Mouse (Mus musculus): ENCODE results near the gene Mmadhc. TPM values are rescaled to one million over a fixed set of nuclear protein-coding genes. Genes with fewer than 3 reads are reported as not detected.
A peak's percentile ranks its signal among the peaks of the same experiment; 100 is the strongest.

Mmadhc gene
- polyA plus RNA-seq, 1 experiment from 2014 or later: 177 TPM

GRCm38 (mm10) chr2:50304824-50305577 lies 8.4 kb upstream of the Mmadhc start:
- no peak overlapping the region for H3K9ac ChIP-seq (ENCODE audit: low read length)
- H3K4me3 ChIP-seq (ENCODE audit: low read depth, low read length): no peak overlapping the region
- 89% methylated on average over 1 of the region's 1 CpGs for WGBS
- no peaks in the 10 kb centered on the region for H3K27me3 ChIP-seq (ENCODE audit: control insufficient read depth, insufficient read depth, low read length)
- no peaks in the 10 kb centered on the region for H3K9me3 ChIP-seq (ENCODE audit: control insufficient read depth, low read length)
- H3K27ac ChIP-seq (ENCODE audit: low read depth, low read length): no peak overlapping the region
- no peaks in the 10 kb centered on the region for H3K36me3 ChIP-seq (ENCODE audit: control insufficient read depth, insufficient read depth, low read length)
- H3K4me1 ChIP-seq (ENCODE audit: control insufficient read depth, insufficient read depth, low read length): 0 out of 2 replicates have a peak, but pooled peaks cover 2% of the 10 kb centered on the region
- DNase-seq (ENCODE audit: low spot score, missing footprints) (peak; percentile 81), ATAC-seq (ENCODE audit: low FRiP score) (no peak)
- H3K4me2 ChIP-seq: no peak overlapping the region

GRCm38 (mm10) chr2:50296987-50297350 lies 368 bp upstream of the Mmadhc start:
- Histone ChIP-seq H3K4me2 (peak overlapping the region; percentile 57), H3K27ac (ENCODE audit: low read depth, low read length) (no peak overlapping the region), H3K4me3 (ENCODE audit: low read depth, low read length) (peak overlapping the region; percentile 86), H3K4me1 (ENCODE audit: control insufficient read depth, insufficient read depth, low read length) (peaks cover 15% of the 10 kb centered on the region), H3K9me3 (ENCODE audit: control insufficient read depth, low read length) (no peaks in the 10 kb centered on the region), H3K36me3 (ENCODE audit: control insufficient read depth, insufficient read depth, low read length) (no peaks in the 10 kb centered on the region), H3K27me3 (ENCODE audit: control insufficient read depth, insufficient read depth, low read length) (no peaks in the 10 kb centered on the region), H3K9ac (ENCODE audit: low read length) (peak overlapping the region; percentile 27; the same call in 1 of the 2 replicates)
- ATAC-seq (ENCODE audit: low FRiP score): peak; percentile 41
- 1% methylated on average over 9 of the region's 9 CpGs for WGBS
- DNase-seq (ENCODE audit: low spot score, missing footprints): peak; percentile 85

GRCm38 (mm10) chr2:50295562-50295961 lies 1.0 kb downstream of the Mmadhc start:
- peak overlapping the region; percentile 86 for H3K4me3 ChIP-seq (ENCODE audit: low read depth, low read length)
- H3K9ac ChIP-seq (ENCODE audit: low read length): peak overlapping the region; percentile 97
- ATAC-seq (ENCODE audit: low FRiP score) (no peak), DNase-seq (ENCODE audit: low spot score, missing footprints) (peak; percentile 85)
- WGBS: 44% methylated on average over 5 of the region's 5 CpGs
- no peaks in the 10 kb centered on the region for H3K9me3 ChIP-seq (ENCODE audit: control insufficient read depth, low read length)
- H3K27me3 ChIP-seq (ENCODE audit: control insufficient read depth, insufficient read depth, low read length): no peaks in the 10 kb centered on the region
- H3K27ac ChIP-seq (ENCODE audit: low read depth, low read length): no peak overlapping the region
- H3K4me2 ChIP-seq: peak overlapping the region; percentile 57
- peaks cover 15% of the 10 kb centered on the region for H3K4me1 ChIP-seq (ENCODE audit: control insufficient read depth, insufficient read depth, low read length)
- no peaks in the 10 kb centered on the region for H3K36me3 ChIP-seq (ENCODE audit: control insufficient read depth, insufficient read depth, low read length)

- H3K4me2 ChIP-seq: no peak overlapping the region
Observed at GRCm38 (mm10) chr2:50294084-50294483, 2.5 kb downstream of the Mmadhc start.

GRCm38 (mm10) chr2:50293572-50293971 lies 3.0 kb downstream of the Mmadhc start:
- Histone ChIP-seq H3K4me3 (ENCODE audit: low read depth, low read length) (no peak overlapping the region), H3K9ac (ENCODE audit: low read length) (no peak overlapping the region), H3K27ac (ENCODE audit: low read depth, low read length) (no peak overlapping the region), H3K4me1 (ENCODE audit: control insufficient read depth, insufficient read depth, low read length) (peaks cover 15% of the 10 kb centered on the region), H3K9me3 (ENCODE audit: control insufficient read depth, low read length) (no peaks in the 10 kb centered on the region), H3K4me2 (no peak overlapping the region), H3K36me3 (ENCODE audit: control insufficient read depth, insufficient read depth, low read length) (0 out of 2 replicates have a peak, but pooled peaks cover 2% of the 10 kb centered on the region), H3K27me3 (ENCODE audit: control insufficient read depth, insufficient read depth, low read length) (no peaks in the 10 kb centered on the region)
- no peak for ATAC-seq (ENCODE audit: low FRiP score)
- no peak for DNase-seq (ENCODE audit: low spot score, missing footprints)
- 91% methylated on average over 3 of the region's 3 CpGs for WGBS

More at GRCm38 (mm10) chr2:50294084-50294483, 2.5 kb downstream of the Mmadhc start:
- no peak overlapping the region for H3K27ac ChIP-seq (ENCODE audit: low read depth, low read length)
- H3K27me3 ChIP-seq (ENCODE audit: control insufficient read depth, insufficient read depth, low read length): no peaks in the 10 kb centered on the region
- no peak overlapping the region for H3K9ac ChIP-seq (ENCODE audit: low read length)
- 90% methylated on average over 2 of the region's 2 CpGs for WGBS
- DNase-seq (ENCODE audit: low spot score, missing footprints) (no peak), ATAC-seq (ENCODE audit: low FRiP score) (no peak)
- no peaks in the 10 kb centered on the region for H3K36me3 ChIP-seq (ENCODE audit: control insufficient read depth, insufficient read depth, low read length)
- H3K4me3 ChIP-seq (ENCODE audit: low read depth, low read length): no peak overlapping the region
- peaks cover 15% of the 10 kb centered on the region for H3K4me1 ChIP-seq (ENCODE audit: control insufficient read depth, insufficient read depth, low read length)
- H3K9me3 ChIP-seq (ENCODE audit: control insufficient read depth, low read length): no peaks in the 10 kb centered on the region

GRCm38 (mm10) chr2:50291901-50292300 lies 4.7 kb downstream of the Mmadhc start:
- Histone ChIP-seq H3K4me2 (no peak overlapping the region), H3K27me3 (ENCODE audit: control insufficient read depth, insufficient read depth, low read length) (no peaks in the 10 kb centered on the region), H3K4me3 (ENCODE audit: low read depth, low read length) (no peak overlapping the region), H3K27ac (ENCODE audit: low read depth, low read length) (no peak overlapping the region), H3K36me3 (ENCODE audit: control insufficient read depth, insufficient read depth, low read length) (0 out of 2 replicates have a peak, but pooled peaks cover 2% of the 10 kb centered on the region), H3K9me3 (ENCODE audit: control insufficient read depth, low read length) (no peaks in the 10 kb centered on the region), H3K4me1 (ENCODE audit: control insufficient read depth, insufficient read depth, low read length) (peaks cover 15% of the 10 kb centered on the region), H3K9ac (ENCODE audit: low read length) (no peak overlapping the region)
- no peak for DNase-seq (ENCODE audit: low spot score, missing footprints)
- ATAC-seq (ENCODE audit: low FRiP score): no peak
- 81% methylated on average over 2 of the region's 2 CpGs for WGBS

- Histone ChIP-seq H3K4me2 (no peak overlapping the region), H3K9ac (ENCODE audit: low read length) (no peak overlapping the region), H3K4me3 (ENCODE audit: low read depth, low read length) (no peak overlapping the region), H3K9me3 (ENCODE audit: control insufficient read depth, low read length) (no peaks in the 10 kb centered on the region), H3K4me1 (ENCODE audit: control insufficient read depth, insufficient read depth, low read length) (peaks cover 15% of the 10 kb centered on the region), H3K27ac (ENCODE audit: low read depth, low read length) (no peak overlapping the region), H3K27me3 (ENCODE audit: control insufficient read depth, insufficient read depth, low read length) (no peaks in the 10 kb centered on the region), H3K36me3 (ENCODE audit: control insufficient read depth, insufficient read depth, low read length) (0 out of 2 replicates have a peak, but pooled peaks cover 2% of the 10 kb centered on the region)
- no peak for DNase-seq (ENCODE audit: low spot score, missing footprints)
- 97% methylated on average over 2 of the region's 2 CpGs for WGBS
- no peak for ATAC-seq (ENCODE audit: low FRiP score)
Observed at GRCm38 (mm10) chr2:50290754-50291153, 5.8 kb downstream of the Mmadhc start.

- Histone ChIP-seq H3K4me2 (no peak overlapping the region), H3K4me3 (ENCODE audit: low read depth, low read length) (no peak overlapping the region), H3K36me3 (ENCODE audit: control insufficient read depth, insufficient read depth, low read length) (peaks cover 7% of the 10 kb centered on the region; the same call in 1 of the 2 replicates), H3K9ac (ENCODE audit: low read length) (no peak overlapping the region), H3K27me3 (ENCODE audit: control insufficient read depth, insufficient read depth, low read length) (no peaks in the 10 kb centered on the region), H3K9me3 (ENCODE audit: control insufficient read depth, low read length) (no peaks in the 10 kb centered on the region), H3K4me1 (ENCODE audit: control insufficient read depth, insufficient read depth, low read length) (no peaks in the 10 kb centered on the region), H3K27ac (ENCODE audit: low read depth, low read length) (no peak overlapping the region)
- peak; percentile 86 for DNase-seq (ENCODE audit: low spot score, missing footprints)
- WGBS: 89% methylated on average over 3 of the region's 3 CpGs
- no peak for ATAC-seq (ENCODE audit: low FRiP score)
Observed at GRCm38 (mm10) chr2:50284781-50285180, 11.8 kb downstream of the Mmadhc start.

GRCm38 (mm10) chr2:50284040-50284439 lies 12.6 kb downstream of the Mmadhc start:
- Histone ChIP-seq H3K9ac (ENCODE audit: low read length) (no peak overlapping the region), H3K36me3 (ENCODE audit: control insufficient read depth, insufficient read depth, low read length) (peaks cover 7% of the 10 kb centered on the region; the same call in 1 of the 2 replicates), H3K4me3 (ENCODE audit: low read depth, low read length) (no peak overlapping the region), H3K9me3 (ENCODE audit: control insufficient read depth, low read length) (no peaks in the 10 kb centered on the region), H3K4me1 (ENCODE audit: control insufficient read depth, insufficient read depth, low read length) (no peaks in the 10 kb centered on the region), H3K27me3 (ENCODE audit: control insufficient read depth, insufficient read depth, low read length) (no peaks in the 10 kb centered on the region), H3K4me2 (no peak overlapping the region), H3K27ac (ENCODE audit: low read depth, low read length) (no peak overlapping the region)
- DNase-seq (ENCODE audit: low spot score, missing footprints) (no peak), ATAC-seq (ENCODE audit: low FRiP score) (no peak)
- 93% methylated on average over 5 of the region's 5 CpGs for WGBS
